Mouse (Mus musculus) hindbrain, embryonic 15.5 days (tissue): ENCODE results near the gene Lyz2. TPM values are rescaled to one million over a fixed set of nuclear protein-coding genes. Genes with fewer than 3 reads are reported as not detected.

ENCODE experiments used
- ATAC-seq: fragments of 200-750 bp; cut with Nextera tagmentation; 2 replicates; pipeline ENCODE4 v1.8.0; 2017; ENCODE audit warnings: low read depth, moderate number of reproducible peaks, moderate TSS enrichment; ENCODE audit not compliant: low FRiP score
- H3K27ac ChIP-seq: fragments of 300-500 bp; sonication (generic); replicated peaks from 2 replicates; pipeline ENCODE4 v1.5.1; 2015; ENCODE audit warnings: mild to moderate bottlenecking, inconsistent platforms
- H3K27me3 ChIP-seq: fragments of 300-500 bp; sonication (generic); 2 replicates; pipeline ENCODE4 v1.6.1; 2015; ENCODE audit warnings: control low read depth, inconsistent platforms
- H3K36me3 ChIP-seq: fragments of 300-500 bp; sonication (generic); 2 replicates; pipeline ENCODE4 v1.6.1; 2015; ENCODE audit warnings: control low read depth, inconsistent platforms
- H3K4me1 ChIP-seq: fragments of 300-500 bp; sonication (generic); replicated peaks from 2 replicates; pipeline ENCODE4 v1.6.1; 2015; ENCODE audit warnings: control low read depth, inconsistent platforms
- H3K4me2 ChIP-seq: fragments of 300-500 bp; sonication (generic); 2 replicates; pipeline ENCODE4 v1.6.1; 2015; ENCODE audit warnings: moderate library complexity, mild to moderate bottlenecking, inconsistent platforms
- H3K4me3 ChIP-seq: fragments of 300-500 bp; sonication (generic); 2 replicates; pipeline ENCODE4 v1.5.1; 2015; ENCODE audit warnings: mild to moderate bottlenecking, inconsistent platforms
- H3K9ac ChIP-seq: fragments of 300-500 bp; sonication (generic); 2 replicates; pipeline ENCODE4 v1.6.1; 2015; ENCODE audit warnings: inconsistent platforms
- H3K9me3 ChIP-seq: fragments of 300-500 bp; sonication (generic); 2 replicates; pipeline ENCODE4 v1.6.1; 2016; ENCODE audit warnings: control low read depth, inconsistent platforms
- WGBS: fragments of 180-500 bp; shearing (Covaris S2); methylation state at CpG from one replicate; pipeline ENCODE4 v1.1.7; 2015; 5-methylcytosine and 5-hydroxymethylcytosine counted together
- polyA plus RNA-seq: library from polyadenylated mRNA; unstranded; fragments of >200 nt; fragmentation: Nextera tagmentation; extraction: Ambion mirVana; gene quantifications from 2 replicates; pipeline ENCODE4 v1.2.1, GENCODE M21; 2015

Gene Lyz2
- 28.0 and 38.9 TPM in 2 replicates for polyA plus RNA-seq

- H3K36me3 ChIP-seq: no peaks in the 10 kb centered on the region
- H3K9me3 ChIP-seq: no peaks in the 10 kb centered on the region
- 72% methylated on average over 4 of the region's 4 CpGs for WGBS
- no peak within 1 kb of the TSS for H3K27ac ChIP-seq
- H3K4me3 ChIP-seq: no peak within 1 kb of the TSS
- no peak for ATAC-seq
- H3K4me1 ChIP-seq: no peaks in the 10 kb centered on the region
- H3K27me3 ChIP-seq: no peaks in the 10 kb centered on the region
- no peak within 1 kb of the TSS for H3K9ac ChIP-seq
- H3K4me2 ChIP-seq: no peak within 1 kb of the TSS
Observed at GRCm38 (mm10) chr10:117282049-117282448, at the start of gene Lyz2. Lyz2 (minus strand) TSS chr10:117282321.

- ATAC-seq: no peak
- H3K27ac ChIP-seq: no peak overlapping the region
- 82% methylated on average over 5 of the region's 5 CpGs for WGBS
Observed at GRCm38 (mm10) chr10:117330521-117330920, 48.4 kb upstream of the Lyz2 start.

GRCm38 (mm10) chr10:117323782-117324181, 41.7 kb upstream of the Lyz2 start:
- no peak overlapping the region for H3K27ac ChIP-seq
- ATAC-seq: no peak
- H3K4me3 ChIP-seq: no peak overlapping the region
- no peak overlapping the region for H3K4me2 ChIP-seq
- H3K27me3 ChIP-seq: no peaks in the 10 kb centered on the region
- H3K9me3 ChIP-seq: no peaks in the 10 kb centered on the region
- H3K36me3 ChIP-seq: no peaks in the 10 kb centered on the region
- H3K9ac ChIP-seq: no peak overlapping the region
- H3K4me1 ChIP-seq: no peaks in the 10 kb centered on the region
- WGBS: 89% methylated on average over 7 of the region's 7 CpGs

More at GRCm38 (mm10) chr10:117330521-117330920, 48.4 kb upstream of the Lyz2 start:
- Histone ChIP-seq H3K9me3 (no peaks in the 10 kb centered on the region), H3K36me3 (no peaks in the 10 kb centered on the region), H3K4me1 (no peaks in the 10 kb centered on the region), H3K4me2 (no peak overlapping the region), H3K4me3 (no peak overlapping the region), H3K27me3 (no peaks in the 10 kb centered on the region), H3K9ac (no peak overlapping the region)

GRCm38 (mm10) chr10:117322630-117323029, 40.5 kb upstream of the Lyz2 start:
- no peaks in the 10 kb centered on the region for H3K4me1 ChIP-seq
- no peak overlapping the region for H3K4me3 ChIP-seq
- no peak overlapping the region for H3K9ac ChIP-seq
- no peaks in the 10 kb centered on the region for H3K36me3 ChIP-seq
- H3K9me3 ChIP-seq: no peaks in the 10 kb centered on the region
- H3K27me3 ChIP-seq: no peaks in the 10 kb centered on the region
- H3K4me2 ChIP-seq: no peak overlapping the region
- WGBS: 95% methylated on average over 5 of the region's 5 CpGs
- H3K27ac ChIP-seq: no peak overlapping the region
- ATAC-seq: no peak

GRCm38 (mm10) chr10:117320571-117320981, 38.5 kb upstream of the Lyz2 start:
- no peak for ATAC-seq
- no peaks in the 10 kb centered on the region for H3K9me3 ChIP-seq
- H3K36me3 ChIP-seq: no peaks in the 10 kb centered on the region
- H3K27ac ChIP-seq: no peak overlapping the region
- H3K4me2 ChIP-seq: no peak overlapping the region
- H3K4me1 ChIP-seq: no peaks in the 10 kb centered on the region
- H3K27me3 ChIP-seq: no peaks in the 10 kb centered on the region
- H3K9ac ChIP-seq: no peak overlapping the region
- no peak overlapping the region for H3K4me3 ChIP-seq
- 58% methylated on average over 3 of the region's 3 CpGs for WGBS

- no peak overlapping the region for H3K4me2 ChIP-seq
- H3K4me1 ChIP-seq: no peaks in the 10 kb centered on the region
- WGBS: 95% methylated on average over 11 of the region's 11 CpGs
- H3K4me3 ChIP-seq: no peak overlapping the region
- no peaks in the 10 kb centered on the region for H3K36me3 ChIP-seq
- no peak overlapping the region for H3K9ac ChIP-seq
- H3K27me3 ChIP-seq: no peaks in the 10 kb centered on the region
- ATAC-seq: no peak
- no peaks in the 10 kb centered on the region for H3K9me3 ChIP-seq
- no peak overlapping the region for H3K27ac ChIP-seq
Observed at GRCm38 (mm10) chr10:117316391-117316790, 34.3 kb upstream of the Lyz2 start.

GRCm38 (mm10) chr10:117313133-117313532, 31.0 kb upstream of the Lyz2 start:
- Histone ChIP-seq H3K9ac (no peak overlapping the region), H3K9me3 (no peaks in the 10 kb centered on the region), H3K27ac (no peak overlapping the region), H3K4me1 (no peaks in the 10 kb centered on the region), H3K27me3 (no peaks in the 10 kb centered on the region), H3K36me3 (no peaks in the 10 kb centered on the region), H3K4me3 (no peak overlapping the region), H3K4me2 (no peak overlapping the region)
- 90% methylated on average over 2 of the region's 2 CpGs for WGBS
- ATAC-seq: no peak

GRCm38 (mm10) chr10:117312168-117312567, 30.0 kb upstream of the Lyz2 start:
- no peak overlapping the region for H3K4me3 ChIP-seq
- no peak overlapping the region for H3K4me2 ChIP-seq
- H3K27me3 ChIP-seq: no peaks in the 10 kb centered on the region
- H3K9me3 ChIP-seq: no peaks in the 10 kb centered on the region
- WGBS: 81% methylated on average over 8 of the region's 8 CpGs
- H3K4me1 ChIP-seq: no peaks in the 10 kb centered on the region
- no peaks in the 10 kb centered on the region for H3K36me3 ChIP-seq
- no peak for ATAC-seq
- H3K27ac ChIP-seq: no peak overlapping the region
- H3K9ac ChIP-seq: no peak overlapping the region

- Histone ChIP-seq H3K36me3 (no peaks in the 10 kb centered on the region), H3K9me3 (no peaks in the 10 kb centered on the region), H3K9ac (no peak overlapping the region), H3K27ac (no peak overlapping the region), H3K4me3 (no peak overlapping the region), H3K4me2 (no peak overlapping the region), H3K4me1 (no peaks in the 10 kb centered on the region), H3K27me3 (no peaks in the 10 kb centered on the region)
- no peak for ATAC-seq
- 94% methylated on average over 5 of the region's 5 CpGs for WGBS
Observed at GRCm38 (mm10) chr10:117304371-117304770, 22.2 kb upstream of the Lyz2 start.

GRCm38 (mm10) chr10:117301688-117302087, 19.6 kb upstream of the Lyz2 start:
- no peaks in the 10 kb centered on the region for H3K27me3 ChIP-seq
- no peak for ATAC-seq
- H3K9ac ChIP-seq: no peak overlapping the region
- H3K36me3 ChIP-seq: no peaks in the 10 kb centered on the region
- WGBS: 85% methylated on average over 1 of the region's 1 CpGs
- no peak overlapping the region for H3K27ac ChIP-seq
- H3K9me3 ChIP-seq: no peaks in the 10 kb centered on the region
- no peak overlapping the region for H3K4me3 ChIP-seq
- H3K4me2 ChIP-seq: no peak overlapping the region
- no peaks in the 10 kb centered on the region for H3K4me1 ChIP-seq

- Histone ChIP-seq H3K4me1 (no peaks in the 10 kb centered on the region), H3K4me2 (no peak overlapping the region), H3K36me3 (no peaks in the 10 kb centered on the region), H3K9ac (no peak overlapping the region), H3K4me3 (no peak overlapping the region), H3K27ac (no peak overlapping the region), H3K27me3 (no peaks in the 10 kb centered on the region), H3K9me3 (no peaks in the 10 kb centered on the region)
- 81% methylated on average over 5 of the region's 5 CpGs for WGBS
- no peak for ATAC-seq
Observed at GRCm38 (mm10) chr10:117299901-117300520, 17.9 kb upstream of the Lyz2 start.

- 96% methylated on average over 4 of the region's 4 CpGs for WGBS
- Histone ChIP-seq H3K27ac (no peak overlapping the region), H3K4me2 (no peak overlapping the region), H3K4me3 (no peak overlapping the region), H3K36me3 (no peaks in the 10 kb centered on the region), H3K9ac (no peak overlapping the region), H3K27me3 (no peaks in the 10 kb centered on the region), H3K9me3 (no peaks in the 10 kb centered on the region), H3K4me1 (no peaks in the 10 kb centered on the region)
- no peak for ATAC-seq
Observed at GRCm38 (mm10) chr10:117299106-117299505, 17.0 kb upstream of the Lyz2 start.

- H3K27me3 ChIP-seq: no peaks in the 10 kb centered on the region
Observed at GRCm38 (mm10) chr10:117298336-117298735, 16.2 kb upstream of the Lyz2 start.

More at GRCm38 (mm10) chr10:117298336-117298735, 16.2 kb upstream of the Lyz2 start:
- H3K4me2 ChIP-seq: no peak overlapping the region
- no peak for ATAC-seq
- H3K9ac ChIP-seq: no peak overlapping the region
- no peak overlapping the region for H3K27ac ChIP-seq
- H3K4me3 ChIP-seq: no peak overlapping the region
- no peaks in the 10 kb centered on the region for H3K36me3 ChIP-seq
- 89% methylated on average over 6 of the region's 6 CpGs for WGBS
- H3K4me1 ChIP-seq: no peaks in the 10 kb centered on the region
- no peaks in the 10 kb centered on the region for H3K9me3 ChIP-seq
